Mouse (Mus musculus) brain, embryonic 14.5 days (tissue): Measurements from ENCODE around the gene Otog. TPM values are rescaled to one million over a fixed set of nuclear protein-coding genes. Genes with fewer than 3 reads are reported as not detected.
A peak's percentile ranks its signal among the peaks of the same experiment; 100 is the strongest.

Experiments used
- DNase-seq: peaks from one replicate; pipeline ENCODE4 v3.0.0-alpha.2; 2011; ENCODE audit warnings: low read depth
- CTCF ChIP-seq: fragments of 200-500 bp; IDR thresholded peaks from 2 replicates; pipeline ENCODE4 v1.5.1; 2012; ENCODE audit warnings: inconsistent platforms, mild to moderate bottlenecking, moderate library complexity, borderline replicate concordance; ENCODE audit not compliant: insufficient read depth, insufficient read length; ENCODE audit errors: extremely low read depth
- POLR2A ChIP-seq: fragments of 200-500 bp; IDR thresholded peaks from 2 replicates; pipeline ENCODE4 v1.6.1; 2012; ENCODE audit warnings: mild to moderate bottlenecking, inconsistent platforms, borderline replicate concordance; ENCODE audit not compliant: poor library complexity, insufficient read depth, insufficient read length, severe bottlenecking; ENCODE audit errors: extremely low read depth
- polyA plus RNA-seq: library from polyadenylated mRNA; depleted of rRNA; stranded (reverse); fragments of >200 nt; gene quantifications from 2 replicates; pipeline ENCODE4 v1.2.3, GENCODE M21; 2012

Otog gene
- polyA plus RNA-seq, 1 experiment: 0.22 TPM

DNA sequence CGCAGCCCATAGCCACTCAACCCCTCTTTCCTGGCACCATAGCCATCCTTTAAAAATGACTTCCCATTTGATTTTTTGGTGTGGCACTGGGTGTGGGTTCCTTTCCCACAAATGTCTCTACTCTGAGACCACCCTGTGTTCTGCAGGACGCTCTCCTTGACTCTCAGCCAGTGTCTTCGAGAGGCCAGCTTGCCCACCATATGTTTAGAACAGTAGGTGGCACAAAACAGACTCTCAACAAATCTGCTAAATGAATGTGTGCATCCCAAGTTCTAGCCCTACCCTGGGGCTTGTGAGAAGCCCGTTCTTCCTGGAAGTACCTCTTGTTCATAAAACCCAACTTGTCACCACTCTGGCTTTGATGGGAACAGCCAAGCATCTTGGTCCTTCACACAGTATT is 696 bp upstream of the Otog start:
- TF ChIP-seq CTCF (no peak), POLR2A (no peak)
- DNase-seq: no peak

DNA sequence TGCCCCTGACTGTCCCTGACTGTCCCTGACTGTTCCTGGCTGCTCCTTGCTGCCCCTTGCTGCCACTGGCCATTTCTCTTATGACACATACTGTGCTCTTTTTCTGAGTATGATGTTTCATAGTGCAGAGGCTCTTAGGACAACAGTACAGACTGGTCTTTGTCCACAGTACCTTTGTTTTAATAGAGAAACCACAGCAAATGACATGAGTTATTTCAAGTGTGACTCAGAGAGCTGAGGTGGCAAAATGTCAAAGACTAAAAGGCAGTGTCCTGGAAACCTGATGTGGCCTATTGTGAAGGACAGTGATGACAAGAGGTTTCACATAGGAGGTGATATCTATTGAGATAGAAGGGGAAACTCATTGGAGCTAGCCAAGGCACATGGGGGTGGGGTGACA is 6.1 kb downstream of the Otog start:
- DNase-seq: no peak
- TF ChIP-seq POLR2A (no peak), CTCF (no peak)

DNA sequence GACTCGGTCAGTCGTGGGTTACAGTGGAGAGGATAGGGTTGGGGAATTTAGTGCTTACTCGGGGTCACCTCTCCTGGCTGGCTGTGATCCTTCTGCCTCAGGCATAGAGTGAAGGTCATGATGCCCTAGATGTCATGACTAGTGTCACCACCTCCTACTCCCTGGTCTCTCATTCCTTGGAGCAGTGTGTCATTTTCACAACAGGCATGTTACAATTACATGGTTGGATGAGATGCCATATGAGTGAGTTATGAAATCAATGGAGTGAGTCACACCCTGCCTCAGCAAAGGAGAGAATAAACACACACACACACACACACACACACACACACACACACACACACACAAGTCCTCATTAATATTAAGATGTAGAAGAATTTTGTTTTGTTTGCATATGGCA is 6.8 kb downstream of the Otog start:
- TF ChIP-seq CTCF: no peak
- no peak for TF ChIP-seq POLR2A
- no peak for DNase-seq

GRCm38 (mm10) chr7:46251841-46252240 is 11.1 kb downstream of the Otog start:
- TF ChIP-seq CTCF (0 out of 2 replicates have a peak, but pooled peaks have one; percentile 1), POLR2A (no peak)
- DNase-seq: no peak

DNA sequence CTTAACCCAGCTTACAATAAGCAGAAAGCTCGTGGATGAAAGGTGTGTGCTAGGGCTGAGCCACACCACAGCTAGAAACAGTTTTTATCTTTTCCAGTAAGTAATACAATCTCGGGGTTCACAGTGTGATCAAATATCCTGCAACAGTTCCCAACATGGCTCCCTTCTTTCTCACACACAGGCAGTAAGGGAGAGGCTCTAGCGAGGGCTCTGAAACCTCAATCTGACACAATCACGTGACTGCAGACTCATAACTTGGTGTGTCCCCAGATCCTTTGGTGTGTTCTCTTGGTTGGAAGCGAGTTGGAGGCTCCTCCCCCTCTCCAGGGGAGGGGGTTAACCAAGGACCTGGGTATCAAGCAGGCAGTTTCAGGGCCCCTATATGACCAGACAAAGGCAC is 35.4 kb downstream of the Otog start:
- no peak for TF ChIP-seq POLR2A
- TF ChIP-seq CTCF: no peak
- no peak for DNase-seq

DNA sequence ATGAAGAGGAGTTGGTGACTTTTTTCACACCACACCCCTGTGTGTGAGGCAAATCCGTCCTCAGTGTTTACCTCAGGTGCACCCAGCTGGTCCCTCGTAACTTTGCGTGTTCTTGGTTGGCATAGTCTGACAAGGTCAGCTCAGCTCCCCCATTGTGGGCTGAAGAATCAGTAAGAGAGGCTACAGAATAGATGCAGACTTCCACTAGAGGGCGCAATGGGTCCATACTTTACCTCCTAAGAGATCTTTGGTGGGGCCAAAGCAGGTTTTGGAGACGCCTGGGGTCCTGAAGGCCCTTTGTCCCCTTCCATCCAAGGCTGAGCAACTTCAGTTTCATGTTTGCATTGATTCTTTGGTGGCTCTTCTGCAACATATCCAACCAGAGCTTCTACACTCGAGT is 39.2 kb downstream of the Otog start:
- TF ChIP-seq POLR2A (no peak), CTCF (peak; percentile 73; the same call in 1 of the 2 replicates)
- peak; percentile 87 for DNase-seq

DNA sequence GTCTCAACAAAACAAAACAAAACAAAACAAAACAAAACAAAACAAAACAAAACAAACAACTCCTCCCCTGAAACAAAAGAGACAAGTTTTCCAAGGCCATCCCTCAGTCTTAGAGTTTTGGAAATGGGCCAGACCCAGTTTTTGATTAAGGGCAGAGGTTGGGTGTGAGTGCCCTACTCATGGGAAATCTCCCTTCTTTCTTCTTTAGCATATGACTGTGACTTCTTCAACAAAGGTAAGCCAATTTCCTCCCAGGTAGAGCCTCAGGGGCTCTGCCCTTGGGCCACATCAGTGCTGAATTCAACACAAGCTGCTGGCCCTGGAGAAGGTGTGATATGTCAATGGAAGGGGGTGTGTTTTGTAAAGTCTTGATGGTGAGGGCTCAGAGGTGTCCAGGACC is 40.1 kb downstream of the Otog start:
- TF ChIP-seq POLR2A: no peak
- TF ChIP-seq CTCF: no peak
- no peak for DNase-seq

DNA sequence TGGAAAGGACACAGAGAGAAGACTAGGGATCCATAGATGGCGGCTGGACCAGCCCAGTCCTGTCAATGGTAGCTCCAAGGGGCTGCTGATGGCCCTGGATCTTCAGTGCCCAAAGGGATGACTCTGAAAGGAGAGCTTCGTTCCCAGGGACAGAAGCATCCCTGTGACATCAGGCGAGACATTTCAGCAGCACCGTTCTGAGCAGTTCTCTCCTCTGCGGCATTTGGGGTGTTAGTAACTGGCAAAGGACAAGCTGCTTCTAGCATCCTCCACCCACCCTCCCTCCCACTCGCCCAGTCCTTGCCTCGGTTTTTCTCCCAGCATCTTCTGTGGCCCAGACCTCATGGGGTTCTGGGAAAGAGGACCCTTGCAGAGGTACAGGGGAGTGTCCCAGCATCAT is 41.5 kb downstream of the Otog start:
- TF ChIP-seq POLR2A: no peak
- TF ChIP-seq CTCF: no peak
- DNase-seq: no peak

DNA sequence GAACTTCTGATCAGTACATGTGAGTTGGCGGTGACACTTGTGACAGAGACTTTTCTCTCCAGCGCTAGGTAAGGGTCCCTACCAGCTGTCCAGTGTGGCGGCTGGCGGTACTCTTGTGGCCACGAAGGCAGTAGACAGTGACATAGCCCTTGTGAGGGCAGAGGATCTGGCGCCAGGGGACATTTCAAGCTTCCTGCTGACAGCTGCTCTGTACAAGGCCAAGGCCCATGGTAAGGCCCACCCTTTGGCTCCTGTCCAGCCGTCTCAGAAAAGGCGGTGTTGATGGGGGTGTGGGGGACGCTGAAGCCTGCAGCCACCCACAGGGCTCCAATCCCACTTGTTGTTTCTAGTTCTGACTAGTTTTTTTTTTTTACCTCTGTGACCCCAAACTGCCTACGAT is 42.9 kb downstream of the Otog start:
- TF ChIP-seq POLR2A (no peak), CTCF (no peak)
- peak; percentile 43 for DNase-seq

DNA sequence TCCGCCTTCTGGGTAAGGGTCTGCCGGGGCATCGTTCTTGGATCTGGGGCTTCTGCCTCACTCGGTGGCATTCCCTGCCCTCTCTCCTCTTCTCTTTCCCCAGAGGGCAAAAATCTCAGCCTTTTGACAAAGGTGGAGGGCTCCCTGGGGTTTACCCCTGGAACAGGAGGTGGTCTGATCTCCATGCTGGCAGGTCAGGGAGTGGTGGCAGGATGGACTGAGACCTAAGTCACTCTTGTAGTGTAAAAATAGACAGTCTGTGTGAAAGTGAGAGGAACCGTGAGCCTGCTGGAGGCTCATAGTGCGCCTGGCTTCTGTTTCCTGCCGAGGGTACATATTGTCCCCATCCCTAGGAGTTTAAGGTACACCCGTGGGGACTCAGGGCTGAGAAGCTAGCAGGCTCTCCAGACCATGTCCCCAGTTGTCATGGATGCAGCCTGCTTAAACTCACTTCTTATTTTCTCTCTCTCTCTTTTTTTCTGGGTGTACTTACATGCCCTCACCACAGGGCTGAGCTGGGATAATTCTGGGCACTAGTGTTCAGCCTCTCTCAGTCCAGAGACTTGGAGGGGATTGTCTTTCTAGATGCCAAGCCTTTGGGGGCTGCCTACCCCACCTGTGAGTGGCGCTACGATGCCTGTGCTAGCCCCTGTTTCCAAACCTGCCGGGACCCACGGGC is 44.5 kb downstream of the Otog start:
- TF ChIP-seq CTCF (no peak; the same call in 1 of the 2 replicates), POLR2A (no peak)
- DNase-seq: no peak

- TF ChIP-seq POLR2A (no peak), CTCF (no peak)
- DNase-seq: no peak
Observed at GRCm38 (mm10) chr7:46286391-46286790, 45.6 kb downstream of the Otog start.

DNA sequence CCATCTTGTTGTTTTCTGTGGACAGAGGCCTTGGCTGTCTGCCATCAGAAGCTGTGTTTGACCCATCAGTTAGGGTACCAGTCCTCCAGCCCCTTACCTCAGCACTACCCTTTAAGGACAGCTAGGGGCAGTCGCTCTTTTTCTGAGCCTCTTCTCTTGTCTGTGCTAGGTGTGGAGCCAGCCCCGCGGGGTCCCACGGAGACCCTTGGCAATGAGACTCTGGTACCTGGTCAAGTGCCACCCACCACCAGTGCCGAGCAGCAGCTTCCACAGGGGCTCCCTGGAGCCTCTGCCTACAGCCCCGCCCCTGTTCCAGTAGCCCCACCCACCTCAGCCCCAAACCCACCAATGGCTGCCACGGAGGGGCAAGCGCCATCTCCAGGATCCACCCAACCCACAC is 46.3 kb downstream of the Otog start:
- TF ChIP-seq CTCF (no peak), POLR2A (no peak)
- no peak for DNase-seq
